Mouse (Mus musculus): ENCODE data around the gene Hydin.
"Not testable (repeated sequence)": the region's sequence is repeated elsewhere in the genome, so short reads cannot be mapped to it uniquely, and the experiment has no call there.

Gene Hydin

DNA sequence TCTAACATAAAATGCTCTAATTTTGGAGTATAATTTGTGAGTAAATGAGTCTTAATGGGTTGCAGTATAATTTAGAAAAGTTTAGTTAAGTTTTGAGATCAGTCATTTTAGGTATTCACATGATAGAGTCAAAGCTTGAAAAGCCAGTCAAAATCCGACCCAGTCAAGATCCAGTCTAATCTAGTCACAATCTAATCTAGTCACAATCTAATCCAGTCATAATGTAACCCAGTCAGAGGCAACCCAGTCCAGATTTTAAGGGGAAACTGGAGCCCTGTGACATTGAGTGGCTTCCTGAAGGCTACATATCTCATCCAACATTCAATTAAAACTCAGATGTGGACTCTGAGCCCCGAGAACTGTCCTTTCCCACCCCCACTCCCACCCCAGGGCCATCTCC lies 72.7 kb downstream of the Hydin start:
- no peak for DNase-seq (ENCODE audit: low read depth)

DNA sequence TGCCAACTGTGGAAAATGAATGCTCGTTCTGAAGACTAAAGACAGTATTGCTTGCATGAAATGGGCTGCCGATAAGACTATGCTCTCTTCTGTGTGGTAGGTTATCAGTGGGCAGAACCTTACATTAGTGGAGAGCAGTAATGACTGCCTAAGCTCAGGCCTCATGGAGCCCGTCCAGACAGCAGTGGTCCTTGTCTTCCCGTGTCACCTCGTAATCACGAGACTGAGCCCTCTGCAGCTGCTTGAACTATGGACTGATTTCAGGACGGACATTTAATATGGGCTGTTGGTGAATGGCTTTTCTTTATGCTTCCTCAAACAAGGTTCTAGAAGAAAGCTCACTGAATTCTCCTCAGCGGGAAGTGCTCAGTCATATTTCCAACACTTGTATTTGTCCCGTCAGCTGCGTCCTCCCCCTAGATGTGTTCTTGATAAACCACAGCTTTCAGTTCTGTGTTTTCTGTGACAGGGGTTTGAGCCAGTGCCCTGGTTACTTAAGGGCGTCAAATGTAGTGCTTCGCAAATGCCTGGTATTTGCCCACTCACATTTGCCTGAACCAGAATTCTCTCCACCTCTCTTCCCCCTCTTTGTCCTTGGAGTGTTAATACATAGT lies 73.4 kb downstream of the Hydin start:
- DNase-seq (ENCODE audit: low read depth): no peak

DNA sequence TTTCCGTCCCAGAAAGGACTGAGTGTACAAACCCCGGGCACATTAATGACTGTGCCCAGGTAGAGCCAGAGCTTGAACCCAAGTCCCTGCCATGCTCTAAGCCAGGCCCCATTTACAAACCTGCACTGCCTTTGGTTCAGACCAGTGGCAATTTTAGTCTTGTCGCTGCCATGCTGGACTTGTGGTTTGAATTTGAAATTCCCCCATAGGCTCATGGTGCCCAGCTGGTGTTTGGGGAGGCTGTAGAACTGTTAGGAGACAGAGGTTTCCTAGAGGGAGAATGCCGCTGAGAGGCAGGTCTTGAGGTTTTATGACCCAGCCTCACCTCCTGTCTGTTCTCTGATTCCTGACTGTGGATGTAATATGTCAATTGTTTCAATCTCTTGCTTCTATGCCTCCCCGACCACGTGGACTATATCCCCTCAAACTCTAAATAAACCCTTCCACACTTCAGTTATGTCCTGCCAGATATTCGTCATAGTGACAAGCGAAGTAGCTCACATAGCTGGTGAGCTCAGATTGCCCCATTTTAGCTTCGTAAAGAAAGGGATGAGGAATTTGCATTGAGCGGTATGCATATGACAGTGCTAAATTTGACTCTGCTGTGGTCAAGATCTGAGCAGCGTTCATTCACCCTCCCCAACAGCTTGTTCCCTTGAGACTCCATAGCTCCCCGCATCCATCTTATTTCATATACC lies 79.1 kb downstream of the Hydin start:
- no peak for DNase-seq (ENCODE audit: low read depth)

DNA sequence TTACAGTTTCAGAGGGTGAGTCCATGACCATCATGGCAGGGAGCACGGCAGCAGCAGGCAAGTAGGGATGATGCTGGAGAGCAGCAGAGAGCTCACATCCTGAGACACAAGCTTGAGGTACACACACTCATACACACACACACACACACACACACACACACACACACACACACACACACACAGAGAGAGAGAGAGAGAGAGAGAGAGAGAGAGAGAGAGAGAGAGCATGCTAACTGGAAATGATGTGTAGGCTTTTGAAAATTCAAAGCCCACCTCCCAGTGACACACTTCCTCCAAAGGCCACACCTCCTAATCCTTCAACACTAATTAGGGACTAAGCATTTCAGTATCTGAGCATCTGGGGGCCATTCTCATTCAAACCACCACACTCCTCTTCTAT lies 80.1 kb downstream of the Hydin start:
- no peak for DNase-seq (ENCODE audit: low read depth)

DNA sequence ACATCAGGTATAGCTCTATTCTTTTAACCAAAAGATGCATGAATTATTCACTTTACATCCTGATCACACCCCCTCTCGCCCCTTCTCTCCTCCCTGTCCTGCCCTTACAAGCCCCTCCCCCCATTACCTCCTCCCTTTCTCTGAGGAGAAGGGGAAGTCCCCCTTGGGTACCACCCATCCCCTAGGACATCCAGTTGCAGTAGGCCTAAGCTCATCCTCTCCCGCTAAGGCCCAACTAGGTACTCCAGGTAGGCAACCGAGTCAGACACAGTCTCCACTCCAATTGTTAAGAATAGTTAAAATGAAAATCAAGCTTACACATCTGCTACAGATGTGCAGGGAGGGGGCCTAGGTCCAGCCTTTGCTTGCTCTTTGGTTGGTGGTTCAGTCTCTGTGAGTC lies 83.9 kb downstream of the Hydin start:
- DNase-seq (ENCODE audit: low read depth): no peak

DNA sequence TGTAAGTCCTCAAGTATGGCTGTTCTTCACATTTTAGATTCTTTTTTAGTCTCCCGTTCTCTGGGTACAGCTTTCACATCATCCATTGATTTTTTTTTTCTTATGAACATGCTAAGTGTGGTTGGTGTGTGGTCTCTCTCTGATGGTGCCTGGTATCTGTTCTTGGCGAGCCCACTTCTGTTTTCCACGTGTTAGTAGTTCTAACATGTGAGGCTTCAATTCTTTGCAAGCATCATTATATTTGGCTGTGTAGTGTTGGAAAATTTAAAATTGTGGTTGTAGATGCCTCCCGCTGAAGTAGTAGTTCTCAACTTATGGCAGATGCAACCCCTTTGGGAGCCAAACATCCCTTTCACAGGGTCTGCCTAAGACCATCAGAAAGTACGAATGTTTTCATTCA lies 85.1 kb downstream of the Hydin start:
- no peak for DNase-seq (ENCODE audit: low read depth)

DNA sequence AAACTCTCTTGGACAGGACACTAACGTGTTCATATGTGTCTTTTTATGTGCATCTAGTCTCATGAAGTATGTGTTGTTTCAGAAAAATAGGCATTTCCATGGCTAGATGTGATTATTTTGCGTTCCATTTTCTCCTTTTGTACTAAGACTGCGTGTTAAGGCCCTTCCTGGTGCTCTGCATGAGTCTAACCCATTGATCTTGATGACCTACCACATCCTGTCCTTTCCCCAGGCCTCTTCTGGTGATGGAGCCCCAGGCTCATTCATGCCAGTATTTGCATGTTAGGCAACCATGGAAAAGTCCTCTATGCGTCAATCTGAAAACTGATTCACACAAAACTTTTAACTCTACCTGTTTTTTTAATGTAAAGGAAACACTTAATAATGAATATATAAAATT lies 96.2 kb downstream of the Hydin start:
- no peak for DNase-seq (ENCODE audit: low read depth)

DNA sequence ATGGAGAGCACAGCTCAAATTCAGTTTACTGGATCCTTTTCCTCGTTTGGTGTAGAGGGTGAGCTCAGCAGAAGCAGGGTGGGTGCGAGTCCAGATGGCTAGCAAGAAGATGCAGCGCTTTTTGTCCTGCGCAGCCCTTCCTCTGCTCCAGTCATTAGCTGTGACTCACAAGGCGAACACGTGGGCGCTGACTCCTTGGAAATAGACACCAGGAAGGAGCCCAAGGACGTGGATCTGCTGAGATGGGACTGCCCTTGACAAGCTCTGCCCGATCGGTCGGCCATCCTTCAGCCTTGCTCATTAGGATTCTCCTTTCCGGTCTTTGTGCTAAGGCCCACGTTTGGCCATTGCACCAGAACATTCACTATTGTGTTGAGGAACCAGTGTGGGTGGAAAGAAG lies 106.1 kb downstream of the Hydin start:
- DNase-seq (ENCODE audit: low read depth): no peak

DNA sequence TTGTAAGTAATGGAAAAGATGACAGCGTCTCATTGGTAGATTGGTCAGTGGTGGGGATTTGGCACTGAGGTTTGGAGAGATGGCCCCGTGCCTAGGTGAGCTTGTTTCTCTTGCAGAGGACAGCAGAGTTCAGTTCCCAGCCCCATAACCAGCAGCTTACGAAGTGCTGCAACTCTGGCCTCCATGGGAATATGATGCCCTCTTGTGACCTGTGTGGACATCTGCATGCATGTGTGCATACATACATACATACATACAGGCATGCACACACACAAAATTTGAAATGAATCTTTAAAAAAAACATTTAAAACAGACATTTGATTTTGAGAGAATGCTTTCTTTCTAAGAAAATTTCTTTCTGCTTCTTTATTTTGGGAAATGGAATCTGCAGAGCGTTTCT lies 106.9 kb downstream of the Hydin start:
- no peak for DNase-seq (ENCODE audit: low read depth)

DNA sequence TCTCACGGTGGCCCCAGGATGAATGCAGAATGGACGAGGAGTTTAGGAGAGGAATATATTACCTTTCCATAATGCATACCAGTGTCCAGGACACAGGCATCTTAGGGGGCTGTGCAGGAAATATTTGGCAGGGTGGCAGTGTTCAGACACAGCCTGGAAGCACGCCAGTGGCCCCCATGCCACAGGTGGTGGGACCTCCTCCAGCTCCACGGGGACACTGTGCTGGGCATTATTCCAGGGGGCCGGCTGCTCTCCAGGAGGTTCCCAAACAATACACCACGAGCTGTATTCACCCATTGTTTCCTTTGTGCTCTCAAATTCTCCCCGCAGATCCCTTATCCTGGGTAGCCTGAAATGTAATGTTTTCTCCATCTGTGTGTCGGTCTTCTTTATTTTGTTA lies 116.0 kb downstream of the Hydin start:
- no peak for DNase-seq (ENCODE audit: low read depth)

DNA sequence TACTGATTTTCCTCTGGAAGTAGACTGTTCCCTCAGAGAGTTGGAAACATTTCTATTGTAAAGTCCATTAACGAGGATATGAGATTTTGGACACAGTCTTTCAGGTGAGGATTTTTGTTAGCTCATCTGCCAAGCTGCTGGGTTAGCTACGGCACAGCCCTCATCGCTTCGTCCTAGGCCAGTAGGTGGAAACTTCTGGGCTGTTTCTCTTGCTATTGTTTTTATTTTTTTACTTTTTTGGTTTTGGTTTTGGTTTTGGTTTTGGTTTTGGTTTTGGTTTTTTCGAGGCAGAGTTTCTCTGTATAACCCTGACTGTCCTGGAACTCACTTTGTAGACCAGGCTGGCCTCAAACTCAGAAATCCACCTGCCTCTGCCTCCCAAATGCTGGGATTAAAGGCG lies 117.9 kb downstream of the Hydin start:
- not testable (repeated sequence) for DNase-seq (ENCODE audit: low read depth)

DNA sequence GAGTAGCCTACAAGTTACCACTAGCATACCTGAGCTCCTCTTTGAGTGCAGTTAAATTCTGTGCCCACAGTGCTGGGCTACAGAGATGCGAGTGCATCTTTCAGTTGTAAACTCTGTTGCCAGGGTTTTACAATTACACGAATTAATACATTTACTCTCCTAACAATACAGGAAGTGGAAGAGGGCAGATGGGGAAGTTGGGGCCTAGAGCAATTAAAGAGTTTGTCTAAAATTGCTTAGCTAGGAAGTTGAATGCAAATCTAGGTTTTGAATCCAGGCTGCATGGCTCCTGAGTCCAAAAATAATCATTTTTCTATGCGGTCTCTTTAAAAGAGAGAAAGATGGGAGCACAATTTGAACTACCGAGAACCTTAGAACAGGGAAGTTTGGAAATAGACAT lies 128.9 kb downstream of the Hydin start:
- DNase-seq (ENCODE audit: low read depth): no peak

DNA sequence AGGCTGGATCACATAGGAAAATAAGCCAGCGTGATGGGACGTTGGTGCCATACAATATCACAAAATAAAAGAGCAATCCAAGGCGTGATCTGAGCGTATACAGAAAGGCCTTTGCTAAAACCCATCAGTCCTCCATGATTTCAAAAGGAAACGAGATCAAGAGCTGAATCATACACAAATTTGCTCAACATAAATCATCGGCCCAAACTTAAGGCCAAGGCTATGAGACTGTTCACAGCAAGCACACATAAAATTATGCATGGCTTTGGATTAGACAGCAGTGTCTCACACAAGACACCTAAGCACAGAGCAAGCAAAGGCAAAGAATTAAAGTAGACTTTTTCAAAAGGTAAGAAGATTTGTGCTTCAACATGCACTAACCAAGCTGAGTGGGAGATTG lies 133.8 kb downstream of the Hydin start:
- no peak for DNase-seq (ENCODE audit: low read depth)

DNA sequence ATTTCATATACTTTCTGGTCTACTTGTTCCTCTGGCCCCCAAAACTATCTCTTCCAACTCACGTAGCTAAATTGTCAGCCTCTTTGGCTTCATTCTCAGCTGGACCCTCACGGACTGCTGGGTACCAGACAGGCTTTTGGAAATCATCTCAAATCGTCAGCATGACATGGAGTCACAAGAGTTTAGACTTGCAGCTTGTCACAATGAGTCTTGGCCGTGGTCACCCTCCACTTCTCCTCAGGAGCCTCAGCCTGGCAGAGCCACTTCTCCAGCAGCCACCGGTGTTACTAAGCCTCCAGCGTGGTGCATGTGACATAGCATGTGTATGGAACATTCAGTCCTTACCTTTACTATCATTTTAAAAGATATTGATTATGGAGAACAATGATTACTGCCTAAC lies 135.5 kb downstream of the Hydin start:
- no peak for DNase-seq (ENCODE audit: low read depth)

DNA sequence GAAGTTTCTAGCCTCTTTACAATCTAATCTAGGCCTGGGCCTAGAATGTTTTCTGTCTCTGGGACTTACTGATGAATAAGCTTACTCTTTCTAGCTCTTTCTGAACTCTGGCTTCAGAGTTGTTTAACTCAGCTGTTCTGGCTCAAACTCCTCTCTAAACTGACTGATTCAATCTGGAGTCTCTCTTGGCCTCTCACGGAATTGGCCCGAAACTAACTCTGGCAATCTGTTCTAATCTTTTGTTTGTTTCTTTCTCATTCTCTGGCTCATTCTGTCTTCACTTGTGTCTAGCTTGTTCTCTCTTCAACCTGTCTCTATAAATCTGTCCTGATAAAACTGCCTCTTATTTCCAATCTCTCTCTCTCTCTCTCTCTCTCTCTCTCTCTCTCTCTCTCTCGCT lies 137.7 kb downstream of the Hydin start:
- no peak for DNase-seq (ENCODE audit: low read depth)

DNA sequence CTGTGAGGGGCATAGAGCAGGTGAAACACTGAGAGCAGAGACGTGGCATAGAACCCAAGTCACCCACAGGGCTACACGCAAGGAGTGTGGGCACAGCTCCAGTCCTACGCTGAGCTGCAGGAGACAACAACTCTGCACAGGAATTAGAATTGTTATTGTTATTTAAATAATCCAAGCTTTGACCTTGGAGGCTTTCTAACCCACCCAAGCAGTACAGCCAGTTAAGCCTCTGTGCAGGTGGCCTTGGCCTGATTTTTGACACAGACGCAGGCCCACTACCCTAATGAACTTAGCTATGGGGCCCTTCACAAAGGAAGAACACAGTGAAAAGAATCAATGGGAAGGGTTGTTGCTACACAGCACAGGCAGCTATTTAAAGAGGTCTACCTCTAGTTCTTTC lies 148.3 kb downstream of the Hydin start:
- DNase-seq (ENCODE audit: low read depth): no peak

DNA sequence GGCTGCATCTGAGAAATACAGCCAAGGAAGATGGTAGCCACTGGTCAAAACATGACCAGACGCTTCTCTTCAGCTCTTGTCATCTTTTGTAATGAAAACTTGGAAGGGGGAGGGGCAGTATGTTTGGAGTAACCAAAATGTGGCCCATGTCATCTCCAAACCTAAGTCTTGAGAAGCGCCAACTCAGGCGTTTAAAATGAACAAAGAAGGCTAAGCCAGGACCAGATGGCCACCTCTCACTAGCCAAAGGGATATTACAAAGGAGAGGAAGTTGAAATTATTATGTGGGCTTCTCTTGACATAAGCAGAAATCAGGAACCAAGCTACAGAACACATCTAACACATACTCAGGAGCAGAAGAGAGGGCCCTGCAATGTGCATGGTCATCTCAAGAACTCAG lies 150.2 kb downstream of the Hydin start:
- no peak for DNase-seq (ENCODE audit: low read depth)

DNA sequence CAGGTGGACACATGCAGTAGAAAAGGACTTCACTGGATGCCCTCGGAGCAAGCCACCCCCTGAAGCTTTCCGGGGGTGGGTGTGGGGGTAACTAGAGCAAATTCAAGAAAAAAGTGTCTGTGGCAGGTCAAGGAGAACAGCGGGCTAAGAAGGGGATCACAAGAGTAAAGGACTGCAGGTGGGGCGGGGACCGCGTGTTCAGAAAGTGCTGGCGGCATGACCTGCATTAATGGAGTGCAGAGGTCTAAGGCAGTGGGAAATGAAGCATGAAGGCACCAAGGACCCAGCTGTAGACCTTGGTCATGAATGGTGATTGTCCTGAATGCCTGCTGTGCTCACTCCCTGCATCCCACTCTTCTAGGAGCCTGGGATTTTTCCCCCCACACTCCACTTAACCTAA lies 151.0 kb downstream of the Hydin start:
- DNase-seq (ENCODE audit: low read depth): no peak

DNA sequence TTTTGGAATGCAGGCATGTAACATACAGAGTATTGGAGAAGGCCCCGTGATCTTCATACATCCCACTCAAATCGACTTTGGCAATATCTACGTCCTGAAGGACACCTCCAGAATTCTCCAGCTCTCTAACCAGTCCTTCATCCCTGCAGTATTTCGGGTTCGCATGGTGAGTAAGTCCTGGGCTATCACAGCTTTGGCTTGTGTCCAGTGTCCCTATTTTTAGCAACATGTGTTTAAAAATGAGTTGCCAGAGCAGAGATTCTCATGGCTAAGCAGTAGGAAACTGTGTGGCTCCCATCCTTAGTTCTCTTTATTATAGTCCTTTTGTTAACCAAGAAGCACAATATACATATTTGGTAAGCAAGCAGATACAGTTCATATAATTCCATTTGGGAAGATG lies 152.9 kb downstream of the Hydin start:
- DNase-seq (ENCODE audit: low read depth): no peak

DNA sequence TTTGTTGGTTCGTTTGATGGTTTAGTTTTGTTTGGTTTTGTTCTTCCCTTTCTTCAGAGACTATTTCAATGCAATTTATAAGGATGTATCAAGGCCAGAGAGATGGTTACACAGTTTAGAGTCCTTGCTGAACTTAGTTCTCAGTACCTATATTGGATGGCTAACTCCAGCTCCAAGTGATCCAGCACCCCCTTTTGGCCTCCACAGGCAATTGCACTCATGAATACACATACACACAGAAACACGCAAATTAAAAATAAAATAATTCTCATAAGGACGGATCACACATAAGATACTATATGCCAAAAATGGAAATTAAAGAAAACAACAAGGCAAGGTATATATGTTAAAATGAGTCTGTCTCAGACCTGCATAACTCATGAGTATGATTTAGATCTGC lies 153.4 kb downstream of the Hydin start:
- DNase-seq (ENCODE audit: low read depth): no peak

DNA sequence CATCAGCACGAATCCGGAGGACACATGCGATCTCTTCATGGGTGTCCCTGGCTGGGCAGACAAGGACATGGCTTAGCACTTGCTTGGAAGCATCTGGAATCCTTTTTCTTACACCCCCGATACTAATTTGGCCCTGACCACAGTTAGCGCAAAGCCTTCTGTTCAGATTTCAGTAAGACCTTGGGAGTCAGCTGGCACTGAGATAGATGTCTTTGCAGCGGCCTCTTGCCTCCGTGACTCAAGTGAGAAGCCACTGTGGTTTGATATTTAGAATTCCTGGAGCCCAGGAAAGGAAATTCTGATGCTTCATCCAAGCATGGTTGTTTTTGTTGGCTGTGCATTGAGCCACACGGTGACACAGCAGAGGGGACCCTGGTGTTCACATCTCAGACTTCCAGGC lies 157.4 kb downstream of the Hydin start:
- DNase-seq (ENCODE audit: low read depth): no peak

DNA sequence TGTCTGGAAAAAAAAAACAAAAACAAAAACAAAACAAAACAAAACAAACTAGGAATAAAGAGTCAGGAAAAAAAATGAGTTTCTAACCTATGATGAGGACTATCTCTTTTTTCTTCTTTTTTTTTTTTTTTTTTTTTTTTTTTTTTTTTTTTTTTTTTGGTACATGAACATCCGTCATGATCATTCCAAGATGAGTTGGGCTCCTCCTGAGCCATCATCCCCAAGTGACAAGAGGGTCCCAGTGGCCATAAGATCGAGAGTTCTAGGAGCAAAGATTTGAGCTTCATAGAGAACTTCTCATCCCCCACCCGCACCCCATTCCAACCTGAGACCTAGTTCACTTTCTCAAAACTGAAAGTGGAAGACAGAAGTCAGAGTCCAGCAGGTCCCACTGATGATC lies 164.6 kb downstream of the Hydin start:
- DNase-seq (ENCODE audit: low read depth): no peak

DNA sequence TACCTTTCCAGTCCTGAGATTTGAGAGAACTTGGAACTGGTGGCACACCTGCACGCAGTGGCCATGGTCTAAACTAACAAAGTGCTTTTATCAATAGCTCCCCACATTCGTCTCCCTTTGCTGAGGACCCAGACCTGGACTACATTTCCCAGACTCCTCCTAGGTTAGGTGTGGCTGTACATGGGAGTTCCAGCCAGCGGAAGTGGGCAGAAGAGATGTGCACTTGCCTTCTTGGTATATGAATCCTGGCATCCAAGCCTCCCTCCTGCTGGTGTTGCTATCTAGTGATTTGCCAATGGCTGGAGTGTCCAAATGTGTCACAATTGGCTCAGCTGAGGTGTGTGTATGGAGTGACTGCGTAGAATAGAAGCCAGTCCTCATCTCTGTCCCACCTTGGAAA lies 173.8 kb downstream of the Hydin start:
- DNase-seq (ENCODE audit: low read depth): no peak

DNA sequence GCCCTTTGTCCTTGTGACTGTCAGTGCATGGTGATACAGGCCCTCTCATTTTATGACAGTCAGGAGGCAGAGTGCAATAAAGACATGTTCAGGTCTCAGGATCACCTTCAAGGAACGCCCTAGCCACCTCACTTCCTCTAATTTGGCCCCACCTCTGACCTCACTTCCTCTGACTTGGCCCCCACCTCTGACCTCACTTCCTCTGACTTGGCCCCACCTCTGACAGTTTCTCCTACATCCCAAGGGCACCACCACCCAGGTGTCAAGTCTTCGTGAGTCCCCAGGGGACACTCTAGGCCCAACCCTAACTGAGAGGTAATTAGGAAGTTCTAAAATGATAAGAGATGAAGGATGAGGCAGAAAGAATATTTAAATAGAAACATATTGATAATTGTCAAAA lies 177.5 kb downstream of the Hydin start:
- DNase-seq (ENCODE audit: low read depth): no peak
